Mouse (Mus musculus): ENCODE results near the gene Enox1.

DNA sequence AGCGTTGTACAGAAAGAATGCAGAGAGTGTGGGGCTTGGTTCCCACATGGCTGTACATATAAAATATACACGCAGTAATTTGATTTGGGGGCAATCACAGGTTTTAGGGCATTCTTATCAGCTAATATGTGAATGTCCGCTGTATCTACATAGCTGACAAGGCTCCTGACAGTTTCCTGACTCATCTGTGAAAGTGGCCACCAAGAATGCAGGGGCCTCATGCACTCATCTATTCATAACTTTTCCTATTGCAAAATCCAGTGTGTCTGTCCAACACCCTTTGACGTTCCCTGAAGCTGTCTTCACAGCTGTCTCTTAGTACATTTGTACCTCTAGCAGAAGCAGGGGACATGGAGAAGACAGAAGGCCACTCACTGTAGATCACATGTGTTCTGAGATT lies 11.5 kb upstream of the Enox1 start:
- TF ChIP-seq TAL1 (IDR thresholded peaks at IDR 0.05; ENCODE audit: low read length) (no peak), GATA1 (IDR thresholded peaks at IDR 0.05; ENCODE audit: low read length) (no peak)
